Mouse (Mus musculus): ENCODE data around the gene Zfp341. TPM values are rescaled to one million over a fixed set of nuclear protein-coding genes. Genes with fewer than 3 reads are reported as not detected.

The Zfp341 gene
- polyA plus RNA-seq, 1 experiment from 2014 or later: 1.2 TPM

DNA sequence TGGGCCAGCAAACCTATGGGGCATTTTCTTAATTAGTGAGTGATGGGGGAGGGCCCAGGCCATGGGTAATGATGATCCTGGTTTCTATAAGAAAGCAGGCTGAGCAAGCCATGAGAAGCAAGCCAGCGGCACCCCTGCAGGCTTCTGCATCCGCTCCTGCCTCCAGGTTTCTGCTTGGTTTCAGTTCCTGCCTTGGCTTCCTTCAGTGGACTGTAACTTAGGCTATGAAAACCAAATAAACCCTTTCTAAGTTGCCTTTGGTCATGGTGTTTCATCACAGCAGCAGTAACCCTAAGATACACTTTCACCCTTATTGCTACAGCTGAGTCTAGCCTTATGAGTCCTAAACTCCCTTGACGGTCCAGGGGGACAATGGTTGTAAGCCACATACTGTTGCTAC, 15.7 kb upstream of the Zfp341 start:
- no peak overlapping the region for H3K4me2 ChIP-seq (ENCODE audit: low read depth, low read length)
- H3K27me3 ChIP-seq (replicated peaks; ENCODE audit: control insufficient read depth, insufficient read depth, low read length): no peaks in the 10 kb centered on the region
- DNase-seq (ENCODE audit: low spot score): no peak
- no peak overlapping the region for H3K9ac ChIP-seq (ENCODE audit: low read depth, low read length)
- no peaks in the 10 kb centered on the region for H3K4me1 ChIP-seq (ENCODE audit: control insufficient read depth, insufficient read depth, low read length)
- no peak for ATAC-seq (ENCODE audit: low read depth)
- H3K27ac ChIP-seq (replicated peaks; ENCODE audit: low read depth, low read length): no peak overlapping the region
- H3K4me3 ChIP-seq (ENCODE audit: low read depth, low read length): no peak overlapping the region
- H3K9me3 ChIP-seq (ENCODE audit: control insufficient read depth, low read length): no peaks in the 10 kb centered on the region
- peaks cover 23% of the 10 kb centered on the region; the same call in 1 of the 2 replicates for H3K36me3 ChIP-seq (ENCODE audit: control insufficient read depth, insufficient read depth, low read length)
- WGBS: 86% methylated on average over 3 of the region's 3 CpGs

DNA sequence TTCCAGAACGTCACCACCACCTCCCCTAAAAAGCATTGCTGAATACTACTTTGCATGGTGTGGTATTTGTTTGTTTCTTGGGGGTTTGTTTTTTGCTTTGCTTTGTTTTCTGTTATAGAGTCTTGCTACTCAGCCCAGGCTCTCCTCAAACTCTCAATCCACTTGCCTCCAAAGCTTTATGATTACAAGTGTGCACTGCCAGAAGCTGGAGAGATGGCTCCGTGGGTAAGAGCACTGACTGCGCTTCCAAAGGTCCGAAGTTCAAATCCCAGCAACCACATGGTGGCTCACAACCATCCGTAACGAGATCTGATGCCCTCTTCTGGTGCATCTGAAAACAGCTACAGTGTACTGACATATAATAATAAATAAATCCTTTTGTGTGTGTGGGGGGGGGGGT, 12.5 kb upstream of the Zfp341 start:
- 66% methylated on average over 6 of the region's 6 CpGs for WGBS
- ATAC-seq (ENCODE audit: low read depth) (no peak), DNase-seq (ENCODE audit: low spot score) (no peak)
- no peak overlapping the region for H3K4me2 ChIP-seq (ENCODE audit: low read depth, low read length)
- no peak overlapping the region for H3K9ac ChIP-seq (ENCODE audit: low read depth, low read length)
- no peak overlapping the region for H3K27ac ChIP-seq (replicated peaks; ENCODE audit: low read depth, low read length)
- peaks cover 8% of the 10 kb centered on the region for H3K4me1 ChIP-seq (ENCODE audit: control insufficient read depth, insufficient read depth, low read length)
- no peaks in the 10 kb centered on the region for H3K27me3 ChIP-seq (replicated peaks; ENCODE audit: control insufficient read depth, insufficient read depth, low read length)
- H3K4me3 ChIP-seq (ENCODE audit: low read depth, low read length): no peak overlapping the region
- 0 out of 2 replicates have a peak, but pooled peaks cover 5% of the 10 kb centered on the region for H3K36me3 ChIP-seq (ENCODE audit: control insufficient read depth, insufficient read depth, low read length)
- no peaks in the 10 kb centered on the region for H3K9me3 ChIP-seq (ENCODE audit: control insufficient read depth, low read length)

DNA sequence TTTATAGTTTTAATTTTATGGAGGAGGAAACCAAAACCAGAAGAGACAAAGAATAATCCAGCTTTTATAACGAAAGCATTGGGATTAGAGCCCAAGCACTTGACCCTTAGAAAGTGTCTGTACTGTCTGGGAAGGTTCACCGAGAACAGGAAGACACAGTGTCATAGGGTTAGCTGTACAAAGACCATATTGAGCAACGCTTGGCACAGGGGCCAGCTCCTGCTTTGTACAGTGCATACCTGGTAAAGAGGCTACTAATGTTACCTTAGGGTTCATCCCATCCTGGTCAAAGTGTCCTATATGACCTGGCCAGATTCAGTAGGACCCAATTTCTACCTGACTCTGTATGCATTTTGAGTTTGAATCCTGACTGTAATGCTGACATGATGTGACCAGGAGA, 11.8 kb upstream of the Zfp341 start:
- no peak for ATAC-seq (ENCODE audit: low read depth)
- 74% methylated on average over 3 of the region's 3 CpGs for WGBS
- H3K4me2 ChIP-seq (ENCODE audit: low read depth, low read length): no peak overlapping the region

DNA sequence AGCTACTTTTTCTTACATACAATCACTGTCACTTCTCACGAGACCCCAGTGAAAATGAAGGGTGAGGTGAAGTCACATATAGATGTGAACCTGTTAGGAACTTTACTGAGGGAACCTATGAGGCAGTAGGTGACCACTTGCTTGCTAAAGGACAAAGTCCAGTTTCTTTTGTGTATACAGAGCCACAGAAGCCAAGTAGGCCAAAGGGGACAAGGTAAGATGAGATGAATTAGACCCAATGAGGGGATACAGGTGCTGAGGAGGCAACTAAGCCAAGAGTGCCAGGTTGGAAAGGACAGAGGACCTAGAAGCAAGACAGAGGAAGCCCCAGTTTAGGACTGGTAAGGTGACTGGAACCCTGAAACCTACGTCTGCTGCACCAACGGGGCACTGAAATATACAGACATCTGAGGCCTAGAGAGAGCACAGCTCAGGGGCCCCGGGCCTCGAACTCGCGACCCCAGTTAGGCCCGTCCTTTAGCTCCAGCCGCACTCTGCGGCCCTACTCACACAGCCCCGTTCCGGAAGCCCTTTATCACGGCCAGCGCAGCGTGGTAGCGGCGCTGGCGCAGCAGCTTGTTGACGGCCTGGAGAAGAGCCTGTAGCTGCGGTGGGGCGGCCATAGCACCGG, 10.0 kb upstream of the Zfp341 start:
- Histone ChIP-seq H3K4me3 (ENCODE audit: low read depth, low read length) (peak overlapping the region; percentile 63), H3K9ac (ENCODE audit: low read depth, low read length) (peak overlapping the region; percentile 77), H3K27ac (replicated peaks; ENCODE audit: low read depth, low read length) (no peak overlapping the region; the same call in 1 of the 2 replicates), H3K4me1 (ENCODE audit: control insufficient read depth, insufficient read depth, low read length) (peaks cover 8% of the 10 kb centered on the region), H3K27me3 (replicated peaks; ENCODE audit: control insufficient read depth, insufficient read depth, low read length) (no peaks in the 10 kb centered on the region), H3K9me3 (ENCODE audit: control insufficient read depth, low read length) (no peaks in the 10 kb centered on the region), H3K36me3 (ENCODE audit: control insufficient read depth, insufficient read depth, low read length) (no peaks in the 10 kb centered on the region), H3K4me2 (ENCODE audit: low read depth, low read length) (peak overlapping the region; percentile 79)
- WGBS: 9% methylated on average over 20 of the region's 22 CpGs
- DNase-seq (ENCODE audit: low spot score): no peak
- ATAC-seq (ENCODE audit: low read depth): no peak

More for the DNA sequence above, 11.8 kb upstream of the Zfp341 start:
- Histone ChIP-seq H3K27me3 (replicated peaks; ENCODE audit: control insufficient read depth, insufficient read depth, low read length) (no peaks in the 10 kb centered on the region), H3K36me3 (ENCODE audit: control insufficient read depth, insufficient read depth, low read length) (no peaks in the 10 kb centered on the region), H3K27ac (replicated peaks; ENCODE audit: low read depth, low read length) (no peak overlapping the region), H3K4me1 (ENCODE audit: control insufficient read depth, insufficient read depth, low read length) (peaks cover 8% of the 10 kb centered on the region), H3K9ac (ENCODE audit: low read depth, low read length) (no peak overlapping the region), H3K9me3 (ENCODE audit: control insufficient read depth, low read length) (no peaks in the 10 kb centered on the region), H3K4me3 (ENCODE audit: low read depth, low read length) (no peak overlapping the region)
- DNase-seq (ENCODE audit: low spot score): no peak

DNA sequence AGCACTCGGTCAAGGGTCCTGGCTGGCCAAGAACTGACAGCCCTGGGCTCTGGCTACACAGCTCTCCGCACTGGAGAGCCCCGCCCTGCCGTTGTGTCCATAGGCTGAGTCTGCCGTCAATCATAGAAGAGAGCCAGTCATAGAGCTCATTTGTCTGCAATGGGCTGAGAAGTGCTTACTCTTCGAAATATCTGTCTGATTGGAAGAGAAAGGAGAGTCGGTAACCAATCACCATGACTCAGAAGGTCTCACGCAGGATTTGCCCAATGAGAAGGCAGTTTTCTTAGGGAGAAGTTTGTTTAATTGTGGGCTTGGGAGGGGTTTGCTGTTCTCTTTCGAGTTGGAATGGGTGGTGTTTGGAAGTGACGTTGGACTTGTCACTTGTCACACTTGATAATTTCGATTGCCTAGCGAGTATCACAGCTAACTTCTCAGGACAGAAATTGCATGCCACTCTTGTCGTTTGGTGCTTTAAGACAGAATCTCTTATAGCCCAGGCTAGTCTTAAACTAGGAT, 9.4 kb upstream of the Zfp341 start, which contains the start of gene Pxmp4:
Gene Pxmp4 (minus strand): TSS at position 71 of the 516 bp plus-strand sequence.
- H3K4me3 ChIP-seq (ENCODE audit: low read depth, low read length): peak within 1 kb of the TSS; percentile 63
- peak; percentile 99 for DNase-seq (ENCODE audit: low spot score)
- H3K36me3 ChIP-seq (ENCODE audit: control insufficient read depth, insufficient read depth, low read length): no peaks in the 10 kb centered on the region
- H3K9ac ChIP-seq (ENCODE audit: low read depth, low read length): peak within 1 kb of the TSS; percentile 77
- peak; percentile 100 for ATAC-seq (ENCODE audit: low read depth)
- H3K4me1 ChIP-seq (ENCODE audit: control insufficient read depth, insufficient read depth, low read length): peaks cover 8% of the 10 kb centered on the region
- H3K4me2 ChIP-seq (ENCODE audit: low read depth, low read length): peak within 1 kb of the TSS; percentile 79
- no peaks in the 10 kb centered on the region for H3K9me3 ChIP-seq (ENCODE audit: control insufficient read depth, low read length)
- H3K27me3 ChIP-seq (replicated peaks; ENCODE audit: control insufficient read depth, insufficient read depth, low read length): no peaks in the 10 kb centered on the region
- no peak within 1 kb of the TSS; the same call in 1 of the 2 replicates for H3K27ac ChIP-seq (replicated peaks; ENCODE audit: low read depth, low read length)
- WGBS: under 1% methylated on average over 13 of the region's 13 CpGs

DNA sequence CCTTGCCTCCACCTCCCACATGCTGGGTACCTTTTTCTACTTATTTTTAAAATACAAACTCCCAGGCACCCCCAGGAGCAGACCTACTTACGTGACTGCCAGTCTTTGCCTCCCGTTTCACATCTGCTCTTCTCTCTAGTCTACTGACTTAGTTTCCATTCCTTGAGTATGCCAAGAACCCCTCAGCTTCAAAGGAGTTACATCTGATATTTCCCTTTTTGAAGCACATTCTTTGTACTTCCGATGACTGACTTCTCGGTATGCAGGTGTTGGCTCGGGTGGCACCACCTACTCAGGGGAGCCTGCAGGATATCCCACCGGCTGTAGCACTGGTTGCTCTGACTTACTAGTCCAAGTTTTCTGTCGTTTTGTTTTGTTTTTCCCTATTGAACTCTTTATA, 8.9 kb upstream of the Zfp341 start:
- H3K27ac ChIP-seq (replicated peaks; ENCODE audit: low read depth, low read length): no peak overlapping the region

DNA sequence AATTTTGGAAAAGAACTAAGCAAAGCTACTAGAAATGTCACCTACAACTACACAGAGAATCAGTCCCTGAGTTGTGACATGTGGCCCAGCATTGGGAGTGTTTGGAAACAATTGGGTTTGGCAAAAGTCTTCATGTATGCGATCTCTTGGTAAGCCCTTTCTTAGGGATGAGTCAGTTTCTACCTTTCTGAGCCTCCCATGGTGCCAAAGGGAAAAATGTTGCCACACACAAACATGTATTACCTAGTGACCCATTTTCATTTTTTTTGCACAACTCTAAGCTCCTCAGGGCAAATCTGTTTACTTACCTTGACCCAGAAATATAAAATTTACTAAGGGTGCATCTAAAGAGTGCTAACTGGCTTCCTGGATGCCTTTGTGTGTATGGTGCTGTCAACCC, 6.1 kb upstream of the Zfp341 start:
- no peak overlapping the region for H3K27ac ChIP-seq (replicated peaks; ENCODE audit: low read depth, low read length)
- H3K9me3 ChIP-seq (ENCODE audit: control insufficient read depth, low read length): no peaks in the 10 kb centered on the region
- H3K4me2 ChIP-seq (ENCODE audit: low read depth, low read length): no peak overlapping the region
- H3K27me3 ChIP-seq (replicated peaks; ENCODE audit: control insufficient read depth, insufficient read depth, low read length): no peaks in the 10 kb centered on the region
- H3K9ac ChIP-seq (ENCODE audit: low read depth, low read length): no peak overlapping the region
- 64% methylated on average over 1 of the region's 1 CpGs for WGBS
- H3K36me3 ChIP-seq (ENCODE audit: control insufficient read depth, insufficient read depth, low read length): no peaks in the 10 kb centered on the region
- H3K4me1 ChIP-seq (ENCODE audit: control insufficient read depth, insufficient read depth, low read length): peaks cover 8% of the 10 kb centered on the region
- ATAC-seq (ENCODE audit: low read depth) (no peak), DNase-seq (ENCODE audit: low spot score) (no peak)
- H3K4me3 ChIP-seq (ENCODE audit: low read depth, low read length): no peak overlapping the region

More for the DNA sequence above, 8.9 kb upstream of the Zfp341 start:
- Histone ChIP-seq H3K27me3 (replicated peaks; ENCODE audit: control insufficient read depth, insufficient read depth, low read length) (no peaks in the 10 kb centered on the region), H3K4me2 (ENCODE audit: low read depth, low read length) (peak overlapping the region; percentile 48), H3K4me3 (ENCODE audit: low read depth, low read length) (peak overlapping the region; percentile 63), H3K9me3 (ENCODE audit: control insufficient read depth, low read length) (no peaks in the 10 kb centered on the region), H3K36me3 (ENCODE audit: control insufficient read depth, insufficient read depth, low read length) (no peaks in the 10 kb centered on the region), H3K9ac (ENCODE audit: low read depth, low read length) (no peak overlapping the region), H3K4me1 (ENCODE audit: control insufficient read depth, insufficient read depth, low read length) (peaks cover 8% of the 10 kb centered on the region)
- WGBS: 35% methylated on average over 7 of the region's 7 CpGs
- DNase-seq (ENCODE audit: low spot score) (no peak), ATAC-seq (ENCODE audit: low read depth) (no peak)

DNA sequence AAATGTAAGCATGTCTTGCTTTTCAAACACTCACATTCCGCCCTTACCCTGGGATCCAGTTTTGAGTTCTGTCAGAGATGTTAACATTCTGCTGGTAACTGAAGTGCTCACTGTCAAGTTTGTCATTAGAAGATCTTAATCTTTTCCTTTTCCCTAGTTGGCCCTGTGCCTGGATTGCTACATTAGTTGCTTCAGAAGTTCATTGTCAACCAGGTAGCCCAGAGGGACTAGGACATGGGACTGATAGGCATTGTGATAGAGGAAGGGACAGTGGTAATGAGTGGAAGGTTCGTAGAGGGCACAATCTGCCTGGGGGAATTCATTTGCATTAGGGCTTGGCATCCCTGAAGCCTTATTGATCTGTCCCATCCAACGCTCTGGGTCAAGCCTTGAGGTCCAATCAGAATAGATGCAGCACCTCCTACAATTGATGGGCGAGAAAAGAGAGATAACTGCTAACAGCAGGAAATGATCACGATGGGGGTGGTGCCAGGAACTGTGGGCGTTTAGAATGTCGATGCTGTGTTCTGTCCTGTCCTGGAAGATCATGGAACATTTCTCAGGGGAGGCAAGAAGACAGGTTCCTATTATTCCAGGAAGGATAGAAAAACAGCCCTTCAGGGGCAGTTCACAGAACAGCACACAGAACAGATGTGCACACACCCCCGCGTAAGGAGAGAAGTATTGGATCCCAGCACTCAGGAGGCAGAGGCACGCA, 3.9 kb upstream of the Zfp341 start:
- no peak for DNase-seq (ENCODE audit: low spot score)
- 58% methylated on average over 10 of the region's 10 CpGs for WGBS
- H3K27me3 ChIP-seq (replicated peaks; ENCODE audit: control insufficient read depth, insufficient read depth, low read length): no peaks in the 10 kb centered on the region

More for the DNA sequence above, 3.9 kb upstream of the Zfp341 start:
- H3K9me3 ChIP-seq (ENCODE audit: control insufficient read depth, low read length): no peaks in the 10 kb centered on the region
- no peak overlapping the region for H3K4me3 ChIP-seq (ENCODE audit: low read depth, low read length)
- H3K27ac ChIP-seq (replicated peaks; ENCODE audit: low read depth, low read length): no peak overlapping the region
- no peaks in the 10 kb centered on the region for H3K36me3 ChIP-seq (ENCODE audit: control insufficient read depth, insufficient read depth, low read length)
- H3K4me1 ChIP-seq (ENCODE audit: control insufficient read depth, insufficient read depth, low read length): no peaks in the 10 kb centered on the region
- H3K4me2 ChIP-seq (ENCODE audit: low read depth, low read length): no peak overlapping the region
- no peak overlapping the region for H3K9ac ChIP-seq (ENCODE audit: low read depth, low read length)
- ATAC-seq (ENCODE audit: low read depth): no peak
